Mouse (Mus musculus) MEL (cell line): ENCODE measurements around the gene Jmjd1c.

Experiments
- CHD1 ChIP-seq: IDR thresholded peaks from 2 replicates; pipeline ENCODE4 v1.6.1; 2012; ENCODE audit warnings: low read depth, mild to moderate bottlenecking, inconsistent platforms, low read length, improper control_type of control experiment
- CTCF ChIP-seq, 3 experiments: IDR thresholded peaks in 2 of 3; conservative IDR thresholded peaks in 1 of 3; 2 replicates each; pipeline ENCODE4 v1.5.1; 2011 to 2012; ENCODE audit warnings: low read length in 3 of 3, low read depth in 2 of 3, mild to moderate bottlenecking in 2 of 3, improper control_type of control experiment in 1 of 3, inconsistent platforms in 1 of 3, mixed read lengths in 1 of 3, moderate library complexity in 1 of 3; ENCODE audit not compliant: control insufficient read depth in 1 of 3, insufficient read depth in 1 of 3, poor library complexity in 1 of 3, severe bottlenecking in 1 of 3
- E2F4 ChIP-seq: IDR thresholded peaks from 2 replicates; pipeline ENCODE4 v1.6.1; 2011; ENCODE audit warnings: low read depth, low read length, improper control_type of control experiment, borderline replicate concordance
- GATA1 ChIP-seq: IDR thresholded peaks from 2 replicates; pipeline ENCODE4 v1.6.1; 2011; ENCODE audit warnings: low read depth, low read length, improper control_type of control experiment
- JUND ChIP-seq: IDR thresholded peaks from 2 replicates; pipeline ENCODE4 v1.6.1; 2011; ENCODE audit warnings: low read depth, mild to moderate bottlenecking, improper control_type of control experiment, low read length
- MAX ChIP-seq: IDR thresholded peaks from 2 replicates; pipeline ENCODE4 v1.6.1; 2011; ENCODE audit warnings: low read length, improper control_type of control experiment
- MYC ChIP-seq: IDR thresholded peaks from 2 replicates; pipeline ENCODE4 v1.6.1; 2011; ENCODE audit warnings: low read depth, mild to moderate bottlenecking, low read length, improper control_type of control experiment, moderate library complexity
- POLR2A ChIP-seq, 2 experiments: IDR thresholded peaks; 2 replicates each; pipeline ENCODE4 v1.6.1; 2011 to 2012; ENCODE audit warnings: low read length in 2 of 2, mild to moderate bottlenecking in 2 of 2, control low read depth in 1 of 2, improper control_type of control experiment in 1 of 2, low read depth in 1 of 2, moderate library complexity in 1 of 2; ENCODE audit not compliant: control insufficient read depth in 1 of 2, insufficient read depth in 1 of 2, poor library complexity in 1 of 2
- POLR2AphosphoS2 ChIP-seq: IDR thresholded peaks from 2 replicates; pipeline ENCODE4 v1.6.1; 2011; ENCODE audit warnings: low read length, improper control_type of control experiment
- RCOR1 ChIP-seq: IDR thresholded peaks from 2 replicates; pipeline ENCODE4 v1.6.1; 2012; ENCODE audit warnings: low read depth, mild to moderate bottlenecking, inconsistent platforms, low read length, improper control_type of control experiment
- SIN3A ChIP-seq: IDR thresholded peaks from 2 replicates; pipeline ENCODE4 v1.6.1; 2012; ENCODE audit warnings: low read length, improper control_type of control experiment, inconsistent platforms
- SMC3 ChIP-seq: IDR thresholded peaks from 2 replicates; pipeline ENCODE4 v1.6.1; 2011; ENCODE audit warnings: low read depth, low read length, improper control_type of control experiment
- TCF12 ChIP-seq: IDR thresholded peaks from 2 replicates; pipeline ENCODE4 v1.6.1; 2014; ENCODE audit warnings: low read depth, mild to moderate bottlenecking, inconsistent platforms, low read length, improper control_type of control experiment, moderate library complexity
- USF2 ChIP-seq, 2 experiments: IDR thresholded peaks; 2 replicates each; pipeline ENCODE4 v1.6.1; 2011 to 2012; ENCODE audit warnings: improper control_type of control experiment in 2 of 2, low read length in 2 of 2, borderline replicate concordance in 1 of 2, inconsistent platforms in 1 of 2, low read depth in 1 of 2, mild to moderate bottlenecking in 1 of 2; ENCODE audit not compliant: insufficient read depth in 1 of 2

GRCm38 (mm10) chr10:67176932-67177331 is 81.0 kb downstream of the Jmjd1c start:
- TF ChIP-seq POLR2A (IDR thresholded peaks at IDR 0.05; ENCODE audit: control insufficient read depth in 1 of 2, insufficient read depth in 1 of 2, low read depth in 1 of 2, low read length in 2 of 2, poor library complexity in 1 of 2) (no peak), CTCF (IDR thresholded peaks at IDR 0.05 in 2 of 3, conservative IDR thresholded peaks at IDR 0.05 in 1 of 3; ENCODE audit: control insufficient read depth in 1 of 3, insufficient read depth in 1 of 3, low read depth in 2 of 3, low read length in 3 of 3, poor library complexity in 1 of 3, severe bottlenecking in 1 of 3) (no peak), E2F4 (no peak), JUND (no peak), USF2 (IDR thresholded peaks at IDR 0.05; ENCODE audit: borderline replicate concordance in 1 of 2, insufficient read depth in 1 of 2, low read depth in 1 of 2, low read length in 2 of 2) (no peak), MAX (no peak), POLR2AphosphoS2 (no peak), RCOR1 (peak; percentile 17; the same call in 1 of the 2 replicates), GATA1 (0 out of 2 replicates have a peak, but pooled peaks have one; percentile 10), SIN3A (no peak; the same call in 1 of the 2 replicates), CHD1 (no peak), TCF12 (no peak), SMC3 (no peak), MYC (no peak)
